Mouse (Mus musculus): ENCODE data around the gene Pdx1. TPM values are rescaled to one million over a fixed set of nuclear protein-coding genes. Genes with fewer than 3 reads are reported as not detected.

The Pdx1 gene
- not detected in 2 replicates for polyA plus RNA-seq (2015; fragmentation: Nextera tagmentation; extraction: Ambion mirVana)

DNA sequence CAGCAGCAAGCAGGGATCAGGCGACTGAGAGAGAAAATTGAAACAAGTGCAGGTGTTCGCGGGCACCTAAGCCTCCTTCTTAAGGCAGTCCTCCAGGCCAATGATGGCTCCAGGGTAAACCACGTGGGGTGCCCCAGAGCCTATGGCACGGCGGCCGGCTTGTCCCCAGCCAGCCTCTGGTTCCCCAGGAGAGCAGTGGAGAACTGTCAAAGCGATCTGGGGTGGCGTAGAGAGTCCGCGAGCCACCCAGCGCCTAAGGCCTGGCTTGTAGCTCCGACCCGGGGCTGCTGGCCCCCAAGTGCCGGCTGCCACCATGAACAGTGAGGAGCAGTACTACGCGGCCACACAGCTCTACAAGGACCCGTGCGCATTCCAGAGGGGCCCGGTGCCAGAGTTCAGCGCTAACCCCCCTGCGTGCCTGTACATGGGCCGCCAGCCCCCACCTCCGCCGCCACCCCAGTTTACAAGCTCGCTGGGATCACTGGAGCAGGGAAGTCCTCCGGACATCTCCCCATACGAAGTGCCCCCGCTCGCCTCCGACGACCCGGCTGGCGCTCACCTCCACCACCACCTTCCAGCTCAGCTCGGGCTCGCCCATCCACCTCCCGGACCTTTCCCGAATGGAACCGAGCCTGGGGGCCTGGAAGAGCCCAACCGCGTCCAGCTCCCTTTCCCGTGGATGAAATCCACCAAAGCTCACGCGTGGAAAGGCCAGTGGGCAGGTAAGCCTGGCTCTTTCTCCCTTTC lies at the start of gene Pdx1:
Gene Pdx1, plus strand, starts transcription at position 34 of the 747 bp plus-strand sequence.

DNA sequence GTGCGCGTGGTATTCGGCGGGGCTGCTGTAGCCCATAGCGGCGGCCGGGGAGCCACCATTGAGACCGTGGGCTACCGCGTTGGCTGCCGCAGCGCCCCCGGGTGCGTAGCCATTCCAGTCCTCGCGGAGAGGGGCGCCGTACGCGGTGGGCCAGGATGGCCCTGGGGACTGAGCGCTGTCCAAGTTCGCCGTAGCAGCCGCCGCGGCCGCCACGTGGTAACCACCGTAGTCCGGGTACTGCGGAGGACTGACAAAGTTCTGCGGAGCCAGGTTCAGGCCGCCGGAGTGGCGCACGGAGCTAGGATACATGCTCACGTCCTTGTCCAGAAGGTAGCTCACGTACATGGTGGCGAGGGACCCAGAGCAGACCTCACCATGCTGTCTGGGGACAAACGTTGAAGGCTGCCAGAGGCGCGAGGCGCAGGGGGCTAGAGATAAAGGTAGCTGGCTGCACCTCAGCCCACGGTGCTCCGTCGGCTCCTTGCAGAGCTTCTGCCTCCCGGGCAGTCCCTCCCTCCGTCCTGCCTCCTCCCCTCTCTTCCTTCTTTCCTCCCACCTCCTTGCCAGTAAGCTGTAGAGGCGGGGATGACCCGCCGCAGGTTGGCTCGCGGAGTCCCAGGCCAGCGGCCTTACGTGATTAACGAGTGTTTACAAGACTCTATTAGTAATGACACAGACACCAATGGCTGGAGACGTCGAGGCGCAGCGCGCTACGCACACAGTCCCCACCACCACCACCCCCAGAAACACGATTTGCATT lies 37.1 kb downstream of the Pdx1 start, which contains the start of gene Cdx2:
Gene Cdx2, minus strand, starts transcription at position 633 of the 760 bp plus-strand sequence.

DNA sequence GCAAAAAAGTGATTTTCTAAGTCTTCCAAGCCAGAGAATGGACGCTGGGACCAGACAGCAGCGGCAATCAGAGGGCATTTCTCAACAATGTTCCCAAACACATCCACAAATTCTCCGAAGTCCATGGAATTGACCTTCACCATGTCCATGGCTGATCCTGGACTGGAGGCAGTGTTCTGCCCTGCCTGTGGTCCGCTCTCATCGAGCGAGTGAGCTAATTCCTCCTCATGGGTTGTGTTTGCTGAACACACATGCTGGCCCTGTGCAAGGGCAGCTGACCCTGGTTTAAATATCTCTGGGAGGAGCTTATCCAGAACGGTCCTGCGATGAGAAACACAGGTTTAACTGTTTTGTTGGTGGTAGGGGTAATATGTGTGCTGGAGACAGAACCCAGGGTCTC lies 52.4 kb downstream of the Pdx1 start, which contains the start of gene Urad:
Gene Urad, minus strand, starts transcription at position 258 of the 400 bp plus-strand sequence.

Small RNA genes within 50 kb of the gene (microRNA-seq; reads per million reads assigned to microRNA genes)
- gene Mir7k: not detected

Other genes with a start within 250 kb of the Pdx1 start
- gene Lnx2, start 193.4 kb upstream of the Pdx1 start, polyA plus RNA-seq (2015; fragmentation: Nextera tagmentation; extraction: Ambion mirVana): 2.6 and 2.9 TPM in 2 replicates
- 93.9 and 103 TPM in 2 replicates for gene Polr1d, start 192.9 kb upstream of the Pdx1 start, polyA plus RNA-seq (2015; fragmentation: Nextera tagmentation; extraction: Ambion mirVana)
- gene Gsx1, start 81.3 kb upstream of the Pdx1 start, polyA plus RNA-seq (2015; fragmentation: Nextera tagmentation; extraction: Ambion mirVana): 1.2 and 1.5 TPM in 2 replicates
- not detected in 2 replicates for gene Cdx2, start 37.3 kb downstream of the Pdx1 start, polyA plus RNA-seq (2015; fragmentation: Nextera tagmentation; extraction: Ambion mirVana)
- gene Urad, start 52.5 kb downstream of the Pdx1 start, polyA plus RNA-seq (2015; fragmentation: Nextera tagmentation; extraction: Ambion mirVana): not detected in 2 replicates
- 4.9 and 5.2 TPM in 2 replicates for gene Flt3, start 130.5 kb downstream of the Pdx1 start, polyA plus RNA-seq (2015; fragmentation: Nextera tagmentation; extraction: Ambion mirVana)
- 42.4 and 51.2 TPM in 2 replicates for gene Pan3, start 160.2 kb downstream of the Pdx1 start, polyA plus RNA-seq (2015; fragmentation: Nextera tagmentation; extraction: Ambion mirVana)